Mouse (Mus musculus) embryo, embryonic 11 days (tissue): ENCODE measurements around the gene Gemin4.
A peak's percentile ranks its signal among the peaks of the same experiment; 100 is the strongest.

ENCODE experiments used
- DNase-seq: peaks from one replicate; pipeline ENCODE4 v3.0.0-alpha.2; 2015

Gene Gemin4

DNA sequence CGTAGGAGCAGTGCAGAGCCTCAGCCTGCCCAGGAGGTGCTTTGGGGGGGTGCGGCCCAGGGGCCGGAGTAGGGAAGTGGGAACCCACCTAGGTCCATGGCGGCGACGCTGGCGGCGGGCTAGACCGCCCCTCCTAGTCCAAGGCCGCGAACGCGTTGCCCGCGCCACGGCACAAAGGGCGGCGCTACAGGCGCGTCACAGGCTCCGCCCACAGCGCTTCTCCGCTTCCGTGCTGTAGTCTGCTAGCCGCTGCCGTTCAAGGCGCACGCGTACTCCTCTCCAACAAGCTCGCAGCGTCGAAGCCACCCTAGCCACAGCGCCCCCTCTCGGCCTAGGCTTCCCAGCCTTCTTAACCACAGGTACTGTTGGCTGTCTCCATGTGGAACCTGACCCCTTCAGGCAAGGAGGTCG lies at the start of gene Gemin4, which contains the start of gene Dbil5:
TSS of gene Gemin4 (minus strand) at position 275 of the 411 bp plus-strand sequence.
TSS of gene Dbil5 (plus strand) at position 219 of the 411 bp plus-strand sequence.
- peak; percentile 99 for DNase-seq

DNA sequence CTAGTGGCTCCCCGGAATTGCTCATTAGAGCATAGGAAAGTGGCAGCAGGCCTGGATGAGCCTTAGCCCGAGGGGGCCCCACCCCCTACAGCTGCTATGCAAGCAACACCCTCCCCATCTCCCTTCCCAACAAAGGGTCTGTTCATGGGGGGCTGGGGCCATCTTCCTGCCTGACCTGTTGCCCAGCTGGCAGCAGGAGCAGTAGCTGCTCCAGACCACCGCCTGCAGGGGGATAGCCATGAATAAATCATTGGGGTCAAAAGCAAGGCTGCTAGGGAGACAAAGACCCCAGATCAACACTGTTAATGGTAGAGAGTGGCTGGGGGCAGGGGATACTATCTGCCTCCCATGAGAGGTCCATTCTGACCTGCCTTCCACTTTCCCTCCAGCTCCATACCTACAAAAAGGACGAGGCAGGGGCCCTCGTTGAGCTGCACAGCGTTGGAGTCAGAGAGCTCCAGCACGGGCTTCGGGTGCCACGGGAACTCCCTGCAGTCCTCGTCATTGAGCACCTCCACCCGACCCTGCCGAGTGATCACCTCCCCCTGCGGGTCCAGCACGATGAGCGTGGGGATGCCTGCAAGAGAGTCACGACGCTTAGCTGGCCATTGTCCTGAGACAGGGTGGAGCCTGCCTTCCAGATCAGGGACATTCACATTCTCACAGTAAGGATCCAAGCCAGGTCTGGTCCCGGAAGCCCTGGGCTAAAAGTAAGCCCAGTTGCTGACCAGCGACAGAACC lies 45.3 kb upstream of the Gemin4 start:
- peak; percentile 71 for DNase-seq

DNA sequence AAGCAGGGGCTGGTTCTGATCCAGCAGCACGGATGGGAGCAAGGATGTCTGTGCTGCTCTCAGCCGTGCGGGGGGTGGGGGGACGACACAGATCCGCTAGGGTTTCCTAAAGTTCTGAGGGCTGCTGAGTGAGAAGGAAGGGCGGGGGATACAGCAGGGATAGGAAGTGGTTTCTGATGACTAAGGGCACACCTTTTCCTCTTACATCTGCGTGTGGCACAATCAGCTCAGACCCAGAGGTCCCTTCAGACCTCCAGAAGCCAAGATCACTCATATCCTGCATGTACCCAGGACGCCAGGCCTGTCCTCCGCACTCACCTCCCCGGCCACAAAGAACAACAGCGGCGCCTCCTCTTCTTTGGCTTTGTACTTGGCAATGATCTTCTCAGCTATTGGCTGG lies 43.8 kb upstream of the Gemin4 start:
- DNase-seq, result no peak

DNA sequence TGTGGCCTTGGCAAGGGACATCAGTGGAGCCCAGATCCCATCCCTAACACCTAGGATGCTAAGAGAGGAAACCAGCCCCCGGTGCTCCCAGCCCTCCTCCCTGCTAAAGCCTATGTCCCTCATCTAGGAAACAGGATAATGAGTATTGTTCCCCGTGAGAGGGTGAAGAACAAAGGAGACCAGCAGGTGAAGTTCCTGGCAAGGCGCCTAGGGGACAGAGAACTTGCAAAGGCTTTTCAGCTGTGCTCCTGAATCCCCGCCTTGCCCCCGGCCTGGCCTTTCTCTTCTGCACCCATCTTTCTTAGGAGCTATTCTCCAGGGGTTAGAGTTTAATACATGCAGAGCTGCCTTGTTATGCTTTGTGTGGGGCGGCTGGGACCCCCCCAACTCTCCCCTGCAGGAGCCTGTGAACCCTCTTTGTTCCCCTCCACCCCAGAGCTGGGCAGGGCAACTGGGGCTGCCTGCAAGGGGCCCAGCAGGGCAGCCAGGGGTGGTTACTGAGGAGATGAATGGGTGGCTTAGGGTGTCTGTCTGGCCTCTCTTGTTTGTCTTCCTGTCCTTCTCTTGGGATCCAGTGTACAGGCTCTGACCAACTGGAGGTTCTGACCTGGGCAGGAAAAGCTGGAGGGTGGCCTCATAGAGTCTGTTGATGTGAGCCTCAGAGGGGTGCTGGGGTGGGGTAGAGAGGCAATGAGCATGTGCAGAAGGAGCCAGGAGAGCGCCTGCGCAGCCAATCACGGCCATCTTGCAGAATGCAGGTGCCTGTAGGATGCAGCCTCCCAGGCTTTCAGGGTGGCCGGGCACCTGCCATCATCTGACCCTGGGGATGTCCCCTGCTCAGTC lies 43.0 kb upstream of the Gemin4 start:
- DNase-seq, result no peak

DNA sequence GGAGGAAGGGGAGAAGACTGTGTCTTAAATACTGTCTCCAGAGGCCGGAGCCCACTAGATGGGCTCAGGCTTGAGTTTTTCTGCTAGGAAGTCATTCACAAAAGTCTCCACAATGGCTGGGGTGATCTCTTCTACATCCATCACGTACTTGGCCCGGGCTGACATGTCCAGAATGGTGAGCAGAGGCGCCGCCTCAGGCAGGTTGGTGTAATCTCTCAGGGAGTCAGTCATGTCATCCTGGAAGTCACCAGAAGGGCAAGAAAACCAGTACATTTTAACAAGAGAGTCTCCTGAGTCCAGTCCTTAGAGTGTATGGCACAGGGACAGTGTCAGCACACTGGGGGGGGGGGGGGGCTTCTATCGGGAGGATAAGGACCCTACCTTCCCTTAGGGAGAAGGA lies 41.0 kb upstream of the Gemin4 start:
- no peak for DNase-seq

DNA sequence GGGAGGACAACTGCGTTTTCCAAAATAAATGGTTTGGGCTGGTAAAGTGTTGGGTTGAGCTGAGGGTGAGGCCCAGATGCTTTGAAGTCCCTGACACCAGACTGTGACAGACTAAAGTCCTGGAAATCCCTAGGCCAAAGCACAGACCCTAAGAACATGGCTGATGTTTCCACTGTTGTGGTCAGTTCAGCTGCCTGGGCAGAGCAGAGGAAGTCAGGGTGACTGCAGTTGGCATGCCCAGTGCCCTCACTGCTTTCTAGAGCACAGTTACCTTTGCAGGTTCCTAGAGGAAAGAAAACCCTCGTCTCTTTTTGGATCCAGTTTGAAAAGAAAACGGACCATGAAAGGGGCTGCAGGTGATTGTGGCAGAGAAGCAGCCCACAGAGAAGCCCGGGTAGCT lies 39.9 kb upstream of the Gemin4 start:
- DNase-seq, result no peak

DNA sequence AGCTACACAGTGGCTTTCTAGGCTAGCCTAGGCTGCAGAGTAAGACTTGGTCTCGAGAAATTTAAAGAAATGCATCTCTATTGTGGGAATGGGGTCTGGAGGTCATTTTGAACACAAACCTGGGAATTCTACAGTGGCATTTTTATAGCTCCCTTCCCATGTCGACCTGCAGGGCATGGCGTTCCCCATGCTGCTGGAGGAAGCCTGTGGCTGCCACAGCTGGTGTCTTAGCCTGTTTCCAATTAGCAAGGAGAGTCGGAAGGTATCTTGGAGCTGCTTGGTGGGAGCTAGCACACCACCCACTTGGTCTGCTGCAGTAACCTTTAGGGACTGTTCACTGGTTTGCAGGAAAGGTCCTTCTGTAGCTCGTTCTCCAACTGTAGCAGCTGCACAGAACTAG lies 38.7 kb upstream of the Gemin4 start:
- peak; percentile 68 for DNase-seq

DNA sequence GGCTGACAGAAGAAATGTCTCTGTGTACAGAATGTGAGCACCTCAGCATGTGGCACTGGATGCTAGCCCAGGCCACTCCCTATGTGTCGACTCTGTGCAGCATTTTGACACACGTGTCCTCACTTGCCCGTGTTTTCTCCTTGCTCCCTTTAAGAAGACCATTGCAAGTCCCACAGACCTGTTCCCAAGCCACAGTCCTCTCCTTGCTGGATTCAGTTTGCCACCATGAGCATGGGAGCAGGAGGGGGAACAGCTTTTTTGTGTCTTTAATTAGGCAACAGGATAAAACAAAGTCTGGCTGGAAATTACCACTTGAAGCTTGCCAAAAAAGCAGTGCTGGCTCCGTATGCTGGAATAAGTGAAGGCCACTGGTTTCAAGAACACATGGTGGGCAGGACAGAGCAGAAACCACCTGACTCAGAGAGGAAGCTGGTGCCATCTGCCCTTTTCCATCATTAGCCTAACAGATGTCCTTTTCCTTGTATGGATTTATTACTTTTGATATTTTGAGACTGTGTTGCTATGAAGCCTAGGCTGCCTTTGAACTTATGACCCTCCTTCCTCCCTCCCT lies 38.1 kb upstream of the Gemin4 start:
- DNase-seq, result peak; percentile 27

DNA sequence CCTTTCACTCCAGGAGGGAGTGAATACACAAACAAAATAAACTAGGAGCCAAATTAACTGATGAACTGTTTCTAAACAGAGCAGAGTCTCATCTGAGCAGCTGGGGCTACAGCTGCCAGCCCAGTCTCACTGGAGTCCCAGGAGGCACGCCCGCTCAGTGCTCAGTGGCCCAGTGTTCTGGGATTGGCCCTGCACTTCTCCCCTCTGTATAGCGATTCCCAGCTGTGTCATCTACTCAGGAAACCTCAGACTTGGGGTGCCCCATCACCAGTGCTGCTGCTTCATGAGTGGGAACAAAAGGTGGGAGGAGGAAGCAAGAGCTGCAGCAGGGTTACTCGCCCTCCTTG lies 36.4 kb upstream of the Gemin4 start:
- no peak for DNase-seq

DNA sequence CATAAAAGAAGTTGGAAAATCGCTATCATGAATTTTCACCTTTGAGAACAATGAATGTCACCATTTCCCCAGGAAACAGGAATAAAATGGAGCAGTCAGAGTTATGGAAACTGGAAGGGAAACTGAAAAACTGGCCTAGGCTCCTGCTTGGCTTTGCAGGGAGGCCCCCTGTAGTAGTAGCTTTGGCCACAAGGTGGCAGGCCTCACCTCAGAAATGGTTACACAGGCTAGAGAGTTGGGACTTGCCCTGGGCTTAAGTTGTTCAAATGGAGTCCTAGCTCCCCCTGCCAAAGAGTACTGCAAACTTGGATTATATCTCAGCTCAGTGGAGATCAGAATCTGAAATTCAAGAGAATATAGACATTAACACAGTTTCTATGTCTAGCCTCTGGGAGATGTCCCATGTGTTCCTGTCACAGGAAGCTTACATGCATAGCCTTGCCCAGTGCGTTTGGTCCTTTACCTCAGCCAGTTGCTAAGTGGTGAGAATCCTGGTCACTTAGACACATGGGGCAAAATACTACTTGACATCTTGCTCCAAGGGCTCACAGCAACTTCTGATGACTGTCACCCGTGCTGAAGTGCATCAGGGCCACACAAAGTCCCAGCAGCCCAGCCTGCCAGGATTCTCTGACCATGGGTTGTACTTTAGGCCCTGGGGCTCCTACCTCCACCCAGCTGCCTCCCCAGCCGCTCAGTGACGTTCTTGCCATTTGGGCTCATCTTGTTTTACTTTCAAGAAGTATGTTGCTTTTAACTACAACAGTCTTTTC lies 35.9 kb upstream of the Gemin4 start:
- DNase-seq, result peak; percentile 85

DNA sequence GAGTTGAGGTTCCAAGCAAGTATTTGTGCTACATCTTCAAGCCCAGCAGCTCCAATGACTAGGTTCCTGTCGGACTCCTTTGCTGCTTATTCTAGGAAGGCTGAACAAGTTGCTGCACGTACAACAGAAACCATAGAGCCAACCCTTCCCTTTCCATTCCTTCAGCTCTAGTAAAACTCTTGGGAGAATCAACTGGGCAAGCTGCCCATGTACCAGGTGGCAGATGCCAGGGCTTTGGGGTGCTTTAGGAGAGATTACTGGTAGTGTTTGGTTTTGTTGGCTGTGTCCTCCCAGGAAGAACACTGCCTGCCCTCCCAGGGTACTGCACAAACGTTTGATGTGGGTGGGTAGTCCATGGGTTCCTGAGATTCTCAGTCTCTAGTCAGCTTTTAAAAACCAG lies 34.6 kb upstream of the Gemin4 start:
- no peak for DNase-seq

DNA sequence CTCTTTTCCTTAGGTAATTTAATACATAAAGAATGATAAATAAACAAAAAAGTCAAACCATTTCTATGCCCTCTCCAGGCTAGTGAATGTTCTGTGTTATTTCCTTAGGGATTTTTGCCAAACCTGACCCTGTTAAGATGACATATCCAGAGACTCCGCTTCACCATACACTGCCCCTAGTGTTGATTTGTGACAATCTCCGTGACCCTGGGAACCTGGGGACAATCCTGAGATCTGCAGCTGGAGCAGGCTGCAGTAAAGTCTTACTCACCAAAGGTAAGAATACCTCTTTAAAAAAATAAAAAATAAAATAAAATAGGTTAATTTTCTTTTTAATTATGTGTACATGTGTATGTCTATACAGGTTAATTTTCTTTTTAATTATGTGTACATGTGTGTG lies 29.8 kb upstream of the Gemin4 start:
- no peak for DNase-seq

DNA sequence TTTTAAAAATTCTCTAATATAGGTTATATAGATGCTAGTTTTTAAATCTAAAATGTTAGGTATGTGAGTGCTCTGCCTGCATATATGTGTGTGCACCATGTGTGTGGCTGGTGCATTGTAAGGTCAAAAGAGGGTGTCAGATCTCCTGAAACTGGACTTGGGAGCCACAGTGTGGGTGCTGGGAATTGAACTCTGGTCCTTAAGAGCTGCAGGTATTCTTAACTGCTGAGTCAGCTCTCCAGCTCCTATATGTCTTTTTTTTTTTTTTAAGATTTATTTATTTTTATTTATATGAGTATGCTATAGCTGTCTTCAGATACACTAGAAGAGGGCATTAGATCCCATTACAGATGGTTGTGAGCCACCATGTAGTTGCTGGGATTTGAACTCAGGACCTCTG lies 29.0 kb upstream of the Gemin4 start:
- no peak for DNase-seq

DNA sequence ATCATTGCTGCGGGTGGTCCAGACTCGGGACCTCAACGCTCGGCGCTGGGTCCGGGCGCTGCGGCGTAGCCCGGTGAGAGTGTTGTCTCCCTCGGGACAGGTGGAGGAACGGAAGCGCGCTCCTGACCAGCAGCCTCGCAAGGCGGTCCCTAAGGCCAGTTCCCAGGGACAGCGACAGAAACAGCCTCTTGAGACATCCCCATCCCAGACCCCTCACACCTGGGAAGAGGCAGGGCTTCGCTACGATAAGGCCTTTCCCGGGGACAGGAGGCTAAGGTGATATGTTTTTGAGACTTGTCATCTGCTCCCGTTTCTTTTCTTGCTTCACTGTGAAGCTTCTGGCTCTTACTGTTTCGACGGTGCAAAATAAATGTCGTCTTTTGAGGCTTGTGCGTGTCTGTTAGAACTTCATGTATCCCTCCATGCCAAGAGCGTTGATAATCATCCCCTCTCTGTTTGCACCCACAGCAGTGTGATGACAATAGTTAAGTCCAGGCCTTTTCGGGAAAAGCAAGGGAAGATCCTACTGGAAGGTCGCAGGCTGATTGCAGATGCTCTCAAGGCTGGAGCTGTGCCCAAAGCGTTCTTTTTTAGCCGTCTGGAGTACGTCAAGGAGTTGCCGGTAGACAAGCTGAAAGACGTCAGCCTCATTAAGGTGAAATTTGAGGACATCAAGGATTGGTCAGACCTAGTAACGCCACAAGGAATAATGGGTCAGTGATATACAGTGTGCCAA lies 26.5 kb upstream of the Gemin4 start:
- no peak for DNase-seq

DNA sequence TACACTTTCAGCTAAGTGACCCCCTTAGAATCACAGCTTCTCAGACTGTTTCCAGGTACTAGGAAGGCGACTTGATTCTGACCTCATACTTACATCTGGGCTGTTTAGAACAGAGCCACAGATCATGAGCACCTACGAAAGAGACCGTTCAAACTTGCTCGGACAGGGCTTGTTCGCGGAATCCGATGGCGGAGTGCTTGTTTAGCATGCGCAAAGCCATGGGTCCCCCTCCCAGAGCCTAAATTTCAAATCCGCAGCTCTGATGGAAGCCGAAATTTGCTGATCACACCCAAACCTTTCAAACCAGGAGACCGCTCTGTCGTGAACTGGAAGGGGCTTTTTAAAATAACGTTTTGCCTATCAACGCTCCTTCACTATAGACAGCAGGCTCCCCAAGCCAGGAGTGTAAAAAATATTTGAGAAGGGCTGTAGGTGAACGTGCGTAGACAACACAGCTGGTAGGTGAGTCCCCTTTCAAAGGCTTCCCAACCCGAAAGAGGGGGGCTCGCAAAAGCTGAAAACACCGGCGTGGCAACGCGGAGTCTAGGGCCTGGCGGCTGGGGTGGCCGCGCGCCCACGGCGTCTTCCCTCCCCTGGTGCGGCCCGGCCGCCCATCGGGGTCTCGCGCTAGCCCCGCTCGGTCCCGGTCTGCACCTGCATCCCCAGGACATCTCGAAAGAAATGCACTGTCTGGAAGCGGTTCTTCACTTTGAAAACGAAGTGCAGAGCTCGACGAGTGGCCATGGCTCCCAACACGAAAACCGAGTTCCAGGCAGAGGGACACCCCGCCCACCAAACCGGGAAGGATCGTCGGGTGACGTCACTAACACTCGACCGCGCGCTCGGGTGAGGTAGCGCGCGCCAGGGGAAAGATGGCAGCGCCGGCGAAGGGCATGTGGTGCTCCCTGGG lies 25.7 kb upstream of the Gemin4 start, which contains the start of the genes Mrm3 and Glod4:
TSS of gene Mrm3 (plus strand) at position 815 of the 910 bp plus-strand sequence.
TSS of gene Glod4 (minus strand) at position 825 of the 910 bp plus-strand sequence.
- peak; percentile 95 for DNase-seq

DNA sequence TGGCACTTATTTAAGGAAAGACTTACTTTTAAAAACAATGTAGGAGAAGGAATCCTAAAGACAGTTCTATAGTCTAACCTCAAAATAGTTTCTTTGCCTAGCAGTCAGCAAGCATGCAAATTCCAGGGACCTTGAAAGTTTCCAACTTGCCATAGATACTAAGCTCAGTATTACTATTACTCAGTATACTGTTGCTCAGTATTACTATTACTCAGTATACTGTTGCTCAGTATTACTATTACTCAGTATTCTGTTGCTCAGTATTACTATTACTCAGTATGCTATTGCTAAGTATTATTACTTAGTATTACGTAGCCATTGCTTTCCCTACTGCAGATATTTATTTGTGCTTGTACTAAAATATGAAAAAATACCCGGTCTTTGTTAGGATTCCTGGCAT lies 22.3 kb upstream of the Gemin4 start:
- no peak for DNase-seq

DNA sequence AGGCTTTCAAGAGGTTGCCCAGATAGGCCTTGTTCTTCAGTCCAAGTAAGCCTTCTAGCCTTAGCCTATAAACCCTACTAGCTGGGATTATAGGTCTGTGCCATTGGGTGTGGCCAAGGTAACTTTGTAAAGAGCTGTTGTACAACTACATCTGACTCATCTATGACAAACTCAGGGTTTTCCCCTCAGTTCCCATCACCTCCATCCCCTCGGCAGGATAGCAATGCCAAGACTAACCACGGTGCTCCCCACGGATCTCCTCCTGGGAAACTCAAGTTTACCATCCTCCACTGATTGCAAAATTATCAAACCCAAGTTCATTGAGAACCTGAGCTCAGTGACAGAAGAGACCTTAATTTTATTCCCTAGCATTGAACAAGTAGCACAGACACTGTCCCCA lies 18.7 kb upstream of the Gemin4 start:
- no peak for DNase-seq

DNA sequence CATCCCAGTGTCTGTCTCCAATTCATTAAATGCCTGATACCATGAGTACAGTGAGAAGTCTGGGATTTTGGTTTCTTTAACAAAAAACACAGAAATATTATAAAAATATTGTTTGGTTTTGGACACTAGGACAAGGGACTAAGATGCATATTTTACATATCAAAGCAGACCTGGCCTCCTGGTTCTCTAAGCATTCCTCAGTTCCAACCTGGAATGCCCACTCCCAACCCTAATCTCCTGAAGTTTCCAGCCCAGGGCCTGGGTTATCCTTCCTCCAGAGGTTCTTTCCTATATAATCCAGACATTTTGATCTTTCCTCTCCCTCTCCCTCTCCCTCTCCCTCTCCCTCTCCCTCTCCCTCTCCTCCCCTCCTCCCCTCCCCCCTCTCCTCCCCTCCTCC lies 7.6 kb upstream of the Gemin4 start:
- no peak for DNase-seq

DNA sequence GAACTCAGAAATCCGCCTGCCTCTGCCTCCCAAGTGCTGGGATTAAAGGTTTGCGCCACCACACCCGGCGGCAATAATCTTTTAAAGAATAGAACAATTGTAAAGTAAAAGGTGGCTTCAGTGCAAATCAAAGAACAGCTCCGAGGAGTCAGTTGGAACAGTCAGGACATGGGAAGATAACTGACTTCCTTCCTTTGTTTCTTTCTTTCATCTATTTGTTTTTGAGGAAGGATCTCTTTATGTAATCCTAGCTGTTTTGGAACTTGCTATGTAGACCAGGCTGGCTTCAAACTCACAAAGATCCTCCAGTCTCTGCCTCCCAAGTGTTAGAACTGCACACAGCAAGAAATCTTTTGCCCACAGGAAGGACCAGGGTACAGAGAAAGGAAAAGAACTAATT lies 7.2 kb upstream of the Gemin4 start:
- no peak for DNase-seq

DNA sequence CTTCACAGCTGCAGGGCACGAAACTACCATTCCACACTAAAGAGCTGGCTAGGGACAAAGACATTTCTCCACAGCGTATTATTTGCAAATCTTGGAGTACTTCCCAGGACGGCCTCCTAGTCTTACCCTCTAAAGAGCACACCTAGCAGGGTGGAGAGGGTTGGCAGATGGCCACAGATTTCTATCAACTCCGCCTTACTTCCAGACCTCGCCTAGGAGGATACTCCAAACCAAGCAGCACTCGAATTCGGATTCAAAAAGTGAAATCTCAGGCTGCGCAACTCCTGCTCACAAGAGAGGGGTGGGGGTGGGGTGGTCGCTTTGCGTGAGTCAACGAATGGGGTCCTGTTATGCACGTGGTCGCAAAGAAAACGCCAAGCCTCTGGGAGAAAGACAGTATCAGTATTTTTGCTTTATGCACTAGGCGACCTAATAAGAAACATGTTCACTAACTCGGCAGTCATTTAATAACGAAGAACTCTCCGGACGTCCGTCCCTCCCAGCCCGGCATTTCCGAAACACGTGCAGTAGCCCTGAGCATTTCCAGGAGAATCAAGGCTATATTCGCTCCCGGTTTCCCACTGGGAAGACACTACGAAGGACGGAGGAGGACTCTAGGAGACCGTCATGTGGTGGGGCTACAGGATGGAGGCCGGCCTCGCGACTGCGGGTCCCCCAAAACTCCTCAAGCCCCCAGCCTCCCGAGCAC lies 629 bp downstream of the Gemin4 start:
- peak; percentile 67 for DNase-seq
